12 mouse cellular contexts compared by ENCODE assay signal in genomic region chr6:5291450-5291849, GRCm38 (mm10). TPM values are rescaled to one million over a fixed set of nuclear protein-coding genes. Genes with fewer than 3 reads are reported as not detected.
DNase-seq lines count a peak whose midpoint lies in the region; ATAC-seq lines count a peak whose summit lies in the region.
"Had no signal": no experiment of that assay in that cellular context is flagged by ENCODE, and none has a peak within 500 bp of the region (broad histone marks: within the 10 kb centered on the region; RNA-seq: fewer than 3 reads in every experiment).

No protein-coding gene starts in this region.

- H3K4me2 ChIP-seq in liver, embryonic 13.5 days, result peak overlapping the region; percentile 84
- H3K4me2 ChIP-seq: embryonic facial prominence, embryonic 12.5 days; heart, embryonic 15.5 days had no signal

- ATAC-seq in hematopoietic stem cell, adult 5-6 weeks (replicated peaks in 1 of 2; ENCODE audit: insufficient read depth in 1 of 2, low FRiP score in 2 of 2, low TSS enrichment in 1 of 2, low read depth in 1 of 2, poor library complexity in 2 of 2, severe bottlenecking in 2 of 2), result peak; percentile 74 to 86
- ATAC-seq in liver, embryonic 13.5 days (ENCODE audit: low read depth), result peak; percentile 84

- H3K4me3 ChIP-seq in liver, embryonic 13.5 days (replicated peaks), result peak overlapping the region; percentile 32
- H3K4me3 ChIP-seq: embryonic facial prominence, embryonic 12.5 days; heart, embryonic 15.5 days had no signal

- H3K9me3 ChIP-seq in liver, embryonic 13.5 days (replicated peaks), result no peaks in the 10 kb centered on the region
- H3K9me3 ChIP-seq: embryonic facial prominence, embryonic 12.5 days; heart, embryonic 15.5 days had no signal

- 24% methylated on average over 4 of the region's 4 CpGs for WGBS in liver, embryonic 13.5 days (ENCODE audit: insufficient replicate concordance)

- peak overlapping the region; percentile 90 for H3K27ac ChIP-seq in liver, embryonic 13.5 days
- H3K27ac ChIP-seq: embryonic facial prominence, embryonic 12.5 days; heart, embryonic 15.5 days; macrophage had no signal

- H3K4me1 ChIP-seq in liver, embryonic 13.5 days (replicated peaks), result peaks cover 90% of the 10 kb centered on the region
- H3K4me1 ChIP-seq: heart, embryonic 15.5 days had no signal

- H3K9ac ChIP-seq in liver, embryonic 13.5 days, result peak overlapping the region; percentile 64
- H3K9ac ChIP-seq: embryonic facial prominence, embryonic 12.5 days; heart, embryonic 15.5 days had no signal

- no peaks in the 10 kb centered on the region for H3K27me3 ChIP-seq in liver, embryonic 13.5 days
- H3K27me3 ChIP-seq: embryonic facial prominence, embryonic 12.5 days; heart, embryonic 15.5 days had no signal

- peak; percentile 8 for DNase-seq in gastrocnemius, postnatal 25 days
- no peak for DNase-seq in gastrocnemius, adult 8-10 months (ENCODE audit: low spot score in 2 of 2)
- peak; percentile 68 for DNase-seq in MEL-GATA-1-ER (ENCODE audit: extremely low read depth, low read depth)
- DNase-seq in liver, embryonic 13.5 days, result peak; percentile 69
- no peak for DNase-seq in embryo, embryonic 9.5 days (ENCODE audit: extremely low spot score)
- DNase-seq in cerebellum, postnatal 14 days, result no peak
- no peak for DNase-seq in spleen, adult 18-20 months
- DNase-seq: layer of hippocampus, postnatal 36 days had no signal

- peaks cover 62% of the 10 kb centered on the region for H3K36me3 ChIP-seq in liver, embryonic 13.5 days
- H3K36me3 ChIP-seq: embryonic facial prominence, embryonic 12.5 days; heart, embryonic 15.5 days had no signal

RNA-seq across cellular contexts. Expression of gene Pon2, which starts 6.8 kb away (rescaled TPM):
- 10 to 100 TPM; 14.8 to 17.5 TPM for total RNA-seq in gastrocnemius, postnatal 25 days (2021)
- 10 to 100 TPM; 15.1 to 19.2 (median 18.5) TPM for total RNA-seq in gastrocnemius, adult 8-10 months (2022)
- total RNA-seq in hematopoietic stem cell, adult 5-6 weeks (2017), result 24.6 and 36.2 TPM in 2 replicates
- polyA plus RNA-seq in liver, embryonic 13.5 days (2015; fragmentation: Nextera tagmentation; extraction: Ambion mirVana), result 52.6 and 58.3 TPM in 2 replicates

RNA-seq across cellular contexts. Expression of gene Pon3, which starts 35.4 kb away (rescaled TPM):
- total RNA-seq in gastrocnemius, postnatal 25 days (2021), result 10 to 100 TPM; 33.8 to 34.1 TPM
- 10 to 100 TPM; 30.9 to 49.5 (median 36.0) TPM for total RNA-seq in gastrocnemius, adult 8-10 months (2022)
- 18.4 and 26.0 TPM in 2 replicates for total RNA-seq in hematopoietic stem cell, adult 5-6 weeks (2017)
- polyA plus RNA-seq in liver, embryonic 13.5 days (2015; fragmentation: Nextera tagmentation; extraction: Ambion mirVana), result 15.7 and 17.8 TPM in 2 replicates

Comparison
In these comparisons a context has a peak if more than half of its experiments do, and no peak if none do; other contexts are left out.
1. DNase-seq: peak in gastrocnemius, postnatal 25 days (single experiment), MEL-GATA-1-ER (single experiment) and liver, embryonic 13.5 days (single experiment); none in gastrocnemius, adult 8-10 months (0 of 2), embryo, embryonic 9.5 days (single experiment), cerebellum, postnatal 14 days (0 of 2) and spleen, adult 18-20 months (0 of 2).